Mouse (Mus musculus) central nervous system, embryonic 14 days (tissue): Measurements from ENCODE around the gene 1700019D03Rik. TPM values are rescaled to one million over a fixed set of nuclear protein-coding genes. Genes with fewer than 3 reads are reported as not detected.

ENCODE experiments used
- polyA plus RNA-seq: library from polyadenylated mRNA; depleted of rRNA; stranded (reverse); fragments of >200 nt; gene quantifications from 2 replicates; pipeline ENCODE4 v1.2.3, GENCODE M21; 2012; rRNA removed

1700019D03Rik gene
- polyA plus RNA-seq = 1.2 and 1.3 TPM in 2 replicates

DNA sequence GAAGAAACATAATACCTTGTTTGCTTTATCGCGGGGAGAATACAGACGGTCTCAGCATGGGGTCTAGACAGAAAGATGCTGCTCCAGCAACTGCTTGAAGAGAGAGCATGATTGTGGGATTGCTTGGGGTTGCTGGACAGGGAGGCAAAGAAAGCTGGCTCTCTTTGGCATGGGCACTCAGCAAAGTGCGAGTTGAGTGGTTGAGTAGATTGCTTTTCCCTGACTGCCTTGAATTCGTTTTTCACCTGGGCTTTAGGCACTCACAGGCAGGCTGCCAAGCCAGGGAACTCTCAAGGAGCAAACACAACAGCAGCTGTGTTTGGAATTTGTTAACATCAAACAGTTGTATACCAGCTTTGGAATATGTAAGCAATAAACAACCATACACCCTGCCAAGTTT lies at the start of gene 1700019D03Rik:
Gene 1700019D03Rik, minus strand, starts transcription at position 101 of the 400 bp plus-strand sequence.

GRCm38 (mm10) chr1:53061340-53061739 lies 41.4 kb upstream of the 1700019D03Rik start, which contains the start of gene Mstn:
TSS of gene Mstn (plus strand) at chr1:53061640.

Other genes with a start within 250 kb of the 1700019D03Rik start
- 18.6 and 21.4 TPM in 2 replicates for gene Inpp1, start 202.5 kb downstream of the 1700019D03Rik start, polyA plus RNA-seq
- 22.0 and 24.5 TPM in 2 replicates for gene Hibch, start 175.2 kb downstream of the 1700019D03Rik start, polyA plus RNA-seq
- 0.17 and 1.1 TPM in 2 replicates for gene Mstn, start 41.5 kb upstream of the 1700019D03Rik start, polyA plus RNA-seq
- 0.27 TPM in 1 of 2 replicates, not detected in the other for gene 1700019A02Rik, start 167.5 kb upstream of the 1700019D03Rik start, polyA plus RNA-seq